Mouse (Mus musculus): ENCODE results near the gene Eif5. TPM values are rescaled to one million over a fixed set of nuclear protein-coding genes. Genes with fewer than 3 reads are reported as not detected.

Eif5 gene
- polyA plus RNA-seq, 1 experiment: 100 TPM

DNA sequence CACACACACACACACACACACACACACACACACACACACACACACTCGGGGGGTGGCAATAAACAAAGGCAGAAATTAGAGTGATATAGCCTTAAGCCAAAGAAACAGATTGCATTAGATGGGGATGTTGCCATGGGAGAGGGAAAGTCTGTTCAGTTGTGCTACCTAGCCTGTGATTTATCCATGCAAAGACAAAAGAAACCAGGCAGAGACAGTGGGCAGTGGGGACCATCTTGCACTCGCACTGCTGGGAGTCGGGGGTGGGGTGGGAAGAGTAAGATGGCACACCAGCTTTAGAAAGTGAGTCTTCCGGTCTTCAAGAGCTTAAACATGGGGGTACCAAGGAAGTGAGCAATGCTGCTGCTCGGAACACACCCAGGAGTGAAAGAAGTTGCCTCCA lies 22.5 kb downstream of the Eif5 start:
- TF ChIP-seq CTCF (IDR thresholded peaks at IDR 0.05; ENCODE audit: extremely low read depth, insufficient read depth, insufficient read length, insufficient replicate concordance) (no peak), POLR2A (IDR thresholded peaks at IDR 0.05; ENCODE audit: low read depth, low read length) (no peak)
- 60% methylated on average over 5 of the region's 5 CpGs for WGBS
- H3K27ac ChIP-seq (ENCODE audit: insufficient read depth, low read length): no peak overlapping the region
- H3K36me3 ChIP-seq (ENCODE audit: control insufficient read depth, insufficient read depth, low read length): no peaks in the 10 kb centered on the region
- no peak overlapping the region for H3K4me3 ChIP-seq (ENCODE audit: extremely low read depth, insufficient read depth, insufficient read length)
- peaks cover 3% of the 10 kb centered on the region for H3K4me1 ChIP-seq (ENCODE audit: control insufficient read depth, insufficient read depth, insufficient read length)
- H3K27me3 ChIP-seq (ENCODE audit: control insufficient read depth, insufficient read depth, low read length): no peaks in the 10 kb centered on the region
- DNase-seq (ENCODE audit: low read depth in 1 of 2, low spot score in 2 of 2): no peak

DNA sequence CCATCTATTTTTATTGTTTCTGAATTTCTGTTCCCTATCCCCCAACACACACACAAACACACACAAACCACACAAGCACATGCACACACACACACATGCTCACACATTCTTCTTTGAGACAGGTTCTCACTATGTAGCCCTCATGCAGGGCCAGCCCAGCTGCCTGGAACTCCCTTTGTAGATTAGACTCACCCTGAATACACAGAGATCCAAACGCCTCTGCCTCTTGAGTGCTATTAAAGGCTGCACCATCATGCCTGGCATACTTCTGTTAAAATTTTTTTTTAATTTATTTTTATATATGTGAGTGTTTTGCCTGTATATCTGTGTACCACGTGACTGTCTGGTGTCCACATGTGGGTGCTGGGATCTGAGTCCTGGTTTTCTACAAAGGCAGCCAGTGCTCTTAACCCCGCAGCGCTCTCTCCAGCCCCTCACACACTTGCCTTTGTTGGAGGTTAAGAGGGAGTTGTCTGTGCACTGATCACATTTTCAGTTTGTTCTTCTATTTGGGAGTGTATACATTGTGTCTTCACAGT lies 24.5 kb downstream of the Eif5 start:
- no peaks in the 10 kb centered on the region for H3K27me3 ChIP-seq (ENCODE audit: control insufficient read depth, insufficient read depth, low read length)
- H3K27ac ChIP-seq (ENCODE audit: insufficient read depth, low read length): no peak overlapping the region
- H3K4me3 ChIP-seq (ENCODE audit: extremely low read depth, insufficient read depth, insufficient read length): no peak overlapping the region
- WGBS: 81% methylated on average over 4 of the region's 4 CpGs
- TF ChIP-seq CTCF (IDR thresholded peaks at IDR 0.05; ENCODE audit: extremely low read depth, insufficient read depth, insufficient read length, insufficient replicate concordance): no peak
- no peak for TF ChIP-seq POLR2A (IDR thresholded peaks at IDR 0.05; ENCODE audit: low read depth, low read length)
- H3K4me1 ChIP-seq (ENCODE audit: control insufficient read depth, insufficient read depth, insufficient read length): peaks cover 3% of the 10 kb centered on the region; the same call in 1 of the 2 replicates
- DNase-seq (ENCODE audit: low read depth in 1 of 2, low spot score in 2 of 2): no peak
- no peaks in the 10 kb centered on the region for H3K36me3 ChIP-seq (ENCODE audit: control insufficient read depth, insufficient read depth, low read length)

DNA sequence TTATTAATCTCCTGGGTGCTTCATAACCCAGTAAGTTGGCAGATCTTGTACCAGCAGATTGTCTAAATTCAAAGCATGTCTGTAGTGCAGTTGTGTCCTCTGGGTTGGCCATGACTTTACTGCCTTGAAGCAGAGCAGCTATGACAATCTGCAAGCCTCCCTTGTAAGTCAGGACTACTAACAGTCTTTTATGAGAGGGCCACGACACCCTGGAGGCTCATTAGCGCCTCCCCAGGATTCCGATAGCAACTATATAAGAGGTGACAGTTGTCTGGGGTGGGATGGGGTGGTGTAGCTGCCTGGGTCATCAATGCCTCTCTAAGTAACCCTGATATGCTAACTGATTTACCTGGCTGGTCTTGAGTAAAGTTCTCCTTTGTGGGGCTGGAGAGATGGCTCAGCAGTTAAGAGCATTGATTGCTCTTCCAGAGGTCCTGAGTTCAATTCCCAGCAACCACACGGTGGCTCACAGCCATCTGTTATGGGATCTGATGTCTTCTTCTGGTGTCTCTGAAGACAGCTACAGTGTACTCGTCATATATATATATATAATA lies 25.3 kb downstream of the Eif5 start:
- H3K4me3 ChIP-seq (ENCODE audit: extremely low read depth, insufficient read depth, insufficient read length): no peak overlapping the region
- 70% methylated on average over 5 of the region's 5 CpGs for WGBS
- H3K4me1 ChIP-seq (ENCODE audit: control insufficient read depth, insufficient read depth, insufficient read length): peaks cover 3% of the 10 kb centered on the region; the same call in 1 of the 2 replicates
- TF ChIP-seq CTCF (IDR thresholded peaks at IDR 0.05; ENCODE audit: extremely low read depth, insufficient read depth, insufficient read length, insufficient replicate concordance): no peak
- no peak for TF ChIP-seq POLR2A (IDR thresholded peaks at IDR 0.05; ENCODE audit: low read depth, low read length)
- no peaks in the 10 kb centered on the region for H3K27me3 ChIP-seq (ENCODE audit: control insufficient read depth, insufficient read depth, low read length)
- H3K36me3 ChIP-seq (ENCODE audit: control insufficient read depth, insufficient read depth, low read length): no peaks in the 10 kb centered on the region
- no peak for DNase-seq (ENCODE audit: low read depth in 1 of 2, low spot score in 2 of 2)
- H3K27ac ChIP-seq (ENCODE audit: insufficient read depth, low read length): no peak overlapping the region

DNA sequence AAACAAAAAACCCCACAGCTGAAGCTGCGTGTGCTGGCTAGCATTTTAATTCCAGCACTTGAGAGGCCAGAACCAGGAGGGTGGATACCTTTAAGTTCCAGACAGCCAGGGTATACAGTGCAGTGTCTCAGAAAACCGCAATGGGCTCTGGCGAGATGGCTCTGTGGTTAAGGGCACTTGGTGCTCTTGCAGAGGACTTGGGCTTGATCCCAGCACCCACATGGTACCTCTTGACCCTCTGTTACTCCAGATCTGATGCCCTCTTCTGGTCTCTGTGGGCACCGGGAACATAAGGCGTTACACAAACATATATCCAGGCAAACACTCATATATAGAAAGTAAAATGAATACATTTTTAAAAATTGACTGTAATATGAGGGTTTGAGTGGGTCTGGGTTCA lies 27.5 kb downstream of the Eif5 start:
- 64% methylated on average over 5 of the region's 5 CpGs for WGBS
- H3K27ac ChIP-seq (ENCODE audit: insufficient read depth, low read length): no peak overlapping the region
- H3K4me3 ChIP-seq (ENCODE audit: extremely low read depth, insufficient read depth, insufficient read length): no peak overlapping the region
- no peak for DNase-seq (ENCODE audit: low read depth in 1 of 2, low spot score in 2 of 2)
- TF ChIP-seq POLR2A (IDR thresholded peaks at IDR 0.05; ENCODE audit: low read depth, low read length) (no peak), CTCF (IDR thresholded peaks at IDR 0.05; ENCODE audit: extremely low read depth, insufficient read depth, insufficient read length, insufficient replicate concordance) (no peak)
- no peaks in the 10 kb centered on the region for H3K4me1 ChIP-seq (ENCODE audit: control insufficient read depth, insufficient read depth, insufficient read length)
- H3K27me3 ChIP-seq (ENCODE audit: control insufficient read depth, insufficient read depth, low read length): no peaks in the 10 kb centered on the region
- H3K36me3 ChIP-seq (ENCODE audit: control insufficient read depth, insufficient read depth, low read length): no peaks in the 10 kb centered on the region

DNA sequence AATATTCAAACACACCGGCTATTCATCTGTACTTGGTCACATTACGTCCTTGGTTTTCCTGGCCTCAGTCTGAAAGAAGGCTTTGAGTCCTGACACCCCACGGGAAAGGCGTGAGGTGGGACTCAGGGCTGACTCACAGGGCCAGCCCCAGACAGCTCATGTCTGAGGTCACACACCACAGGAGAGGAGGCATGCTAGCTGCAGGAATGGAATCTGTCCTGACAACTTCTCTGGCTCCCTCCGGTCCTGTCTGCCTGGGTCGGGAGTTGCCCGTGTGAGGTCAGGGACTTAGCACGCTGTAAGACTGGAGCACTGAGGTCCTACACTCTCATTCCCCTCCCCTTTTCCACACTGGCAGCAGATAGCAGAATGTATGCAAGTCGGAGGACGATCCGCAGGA lies 31.0 kb downstream of the Eif5 start:
- no peaks in the 10 kb centered on the region for H3K4me1 ChIP-seq (ENCODE audit: control insufficient read depth, insufficient read depth, insufficient read length)
- no peak for DNase-seq (ENCODE audit: low read depth in 1 of 2, low spot score in 2 of 2)
- H3K27me3 ChIP-seq (ENCODE audit: control insufficient read depth, insufficient read depth, low read length): no peaks in the 10 kb centered on the region
- 91% methylated on average over 11 of the region's 11 CpGs for WGBS
- TF ChIP-seq CTCF (IDR thresholded peaks at IDR 0.05; ENCODE audit: extremely low read depth, insufficient read depth, insufficient read length, insufficient replicate concordance) (no peak), POLR2A (IDR thresholded peaks at IDR 0.05; ENCODE audit: low read depth, low read length) (no peak)
- H3K36me3 ChIP-seq (ENCODE audit: control insufficient read depth, insufficient read depth, low read length): no peaks in the 10 kb centered on the region
- H3K4me3 ChIP-seq (ENCODE audit: extremely low read depth, insufficient read depth, insufficient read length): no peak overlapping the region
- no peak overlapping the region for H3K27ac ChIP-seq (ENCODE audit: insufficient read depth, low read length)

DNA sequence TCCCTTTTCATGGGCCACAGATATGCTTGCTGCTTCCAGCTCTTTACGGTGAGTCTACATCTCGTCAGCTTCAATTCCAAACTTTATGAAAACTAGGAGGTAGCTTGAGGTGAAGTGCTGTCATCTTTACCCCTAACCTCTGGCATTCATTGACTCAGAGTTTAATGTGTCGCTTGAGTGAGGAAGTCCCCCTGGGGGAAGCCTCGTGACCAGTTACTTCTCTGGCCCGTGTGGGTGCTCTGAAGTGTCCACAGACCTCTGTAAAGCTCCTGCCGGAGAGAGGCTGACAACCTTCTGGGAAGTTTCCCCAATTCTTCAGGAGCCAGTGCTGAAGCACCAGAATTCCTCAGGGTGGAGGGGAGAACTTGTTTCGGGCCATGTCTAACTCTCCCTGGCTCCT lies 34.6 kb downstream of the Eif5 start:
- no peaks in the 10 kb centered on the region for H3K36me3 ChIP-seq (ENCODE audit: control insufficient read depth, insufficient read depth, low read length)
- no peak overlapping the region for H3K27ac ChIP-seq (ENCODE audit: insufficient read depth, low read length)
- peaks cover 5% of the 10 kb centered on the region; the same call in 1 of the 2 replicates for H3K4me1 ChIP-seq (ENCODE audit: control insufficient read depth, insufficient read depth, insufficient read length)
- no peak for DNase-seq (ENCODE audit: low read depth in 1 of 2, low spot score in 2 of 2)
- no peaks in the 10 kb centered on the region for H3K27me3 ChIP-seq (ENCODE audit: control insufficient read depth, insufficient read depth, low read length)
- H3K4me3 ChIP-seq (ENCODE audit: extremely low read depth, insufficient read depth, insufficient read length): no peak overlapping the region
- 81% methylated on average over 7 of the region's 7 CpGs for WGBS
- no peak for TF ChIP-seq CTCF (IDR thresholded peaks at IDR 0.05; ENCODE audit: extremely low read depth, insufficient read depth, insufficient read length, insufficient replicate concordance)
- TF ChIP-seq POLR2A (IDR thresholded peaks at IDR 0.05; ENCODE audit: low read depth, low read length): no peak

DNA sequence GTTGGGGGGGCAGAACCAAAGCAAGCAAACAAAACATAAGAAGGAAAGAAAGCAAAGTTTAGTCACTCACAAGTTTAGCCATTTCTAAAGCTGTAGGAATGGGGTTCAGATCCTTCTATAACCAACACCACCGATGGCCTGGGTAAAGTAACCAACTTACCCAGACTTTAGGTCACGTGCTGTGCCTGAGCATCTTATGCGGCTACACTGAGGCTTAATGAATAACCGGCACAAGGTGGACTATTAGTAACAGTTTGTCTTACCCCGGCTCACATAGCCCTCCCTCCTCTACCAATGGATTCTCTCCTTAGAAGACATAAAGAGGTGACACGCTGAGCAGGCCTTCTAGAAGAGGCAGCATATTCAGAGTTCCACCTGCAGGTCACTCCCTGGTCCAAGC lies 35.5 kb downstream of the Eif5 start:
- H3K4me3 ChIP-seq (ENCODE audit: extremely low read depth, insufficient read depth, insufficient read length): no peak overlapping the region
- WGBS: 88% methylated on average over 6 of the region's 6 CpGs
- DNase-seq (ENCODE audit: low read depth in 1 of 2, low spot score in 2 of 2): no peak

More for the DNA sequence above, 35.5 kb downstream of the Eif5 start:
- peaks cover 5% of the 10 kb centered on the region; the same call in 1 of the 2 replicates for H3K4me1 ChIP-seq (ENCODE audit: control insufficient read depth, insufficient read depth, insufficient read length)
- no peak overlapping the region for H3K27ac ChIP-seq (ENCODE audit: insufficient read depth, low read length)
- no peak for TF ChIP-seq POLR2A (IDR thresholded peaks at IDR 0.05; ENCODE audit: low read depth, low read length)
- no peak for TF ChIP-seq CTCF (IDR thresholded peaks at IDR 0.05; ENCODE audit: extremely low read depth, insufficient read depth, insufficient read length, insufficient replicate concordance)
- no peaks in the 10 kb centered on the region for H3K27me3 ChIP-seq (ENCODE audit: control insufficient read depth, insufficient read depth, low read length)
- H3K36me3 ChIP-seq (ENCODE audit: control insufficient read depth, insufficient read depth, low read length): no peaks in the 10 kb centered on the region
